Mouse (Mus musculus) stomach, embryonic 16.5 days (tissue): ENCODE measurements around the gene Mrm3. TPM values are rescaled to one million over a fixed set of nuclear protein-coding genes. Genes with fewer than 3 reads are reported as not detected.

Experiments used
- ATAC-seq: fragments of 200-750 bp; cut with Nextera tagmentation; 2 replicates; pipeline ENCODE4 v1.8.0; 2017; ENCODE audit warnings: moderate number of reproducible peaks, moderate TSS enrichment; ENCODE audit not compliant: insufficient read depth, low FRiP score
- H3K27ac ChIP-seq: fragments of 300-500 bp; sonication (generic); 2 replicates; pipeline ENCODE4 v1.5.1; 2014; ENCODE audit warnings: low read length
- H3K27me3 ChIP-seq: fragments of 300-500 bp; sonication (generic); 2 replicates; pipeline ENCODE4 v1.6.1; 2014; ENCODE audit warnings: low read length, control low read depth, mixed read lengths; ENCODE audit not compliant: control insufficient read depth, insufficient read depth
- H3K36me3 ChIP-seq: fragments of 300-500 bp; sonication (generic); 2 replicates; pipeline ENCODE4 v1.6.1; 2014; ENCODE audit warnings: low read length; ENCODE audit not compliant: control insufficient read depth, insufficient read depth
- H3K4me1 ChIP-seq: fragments of 300-500 bp; sonication (generic); 2 replicates; pipeline ENCODE4 v1.6.1; 2014; ENCODE audit warnings: low read length, control low read depth, mixed read lengths; ENCODE audit not compliant: control insufficient read depth, insufficient read depth
- H3K4me2 ChIP-seq: fragments of 300-500 bp; sonication (generic); 2 replicates; pipeline ENCODE4 v1.6.1; 2014; ENCODE audit warnings: low read depth, low read length, mixed read lengths
- H3K4me3 ChIP-seq: fragments of 300-500 bp; sonication (generic); replicated peaks from 2 replicates; pipeline ENCODE4 v1.5.1; 2014; ENCODE audit warnings: mild to moderate bottlenecking, low read length
- H3K9ac ChIP-seq: fragments of 300-500 bp; sonication (generic); 2 replicates; pipeline ENCODE4 v1.6.1; 2014; ENCODE audit warnings: low read length
- H3K9me3 ChIP-seq: fragments of 300-500 bp; sonication (generic); replicated peaks from 2 replicates; pipeline ENCODE4 v1.6.1; 2016; ENCODE audit warnings: low read length, control low read depth; ENCODE audit not compliant: control insufficient read depth
- WGBS: fragments of 180-500 bp; shearing (Covaris S2); extraction: QIAGEN DNeasy Blood & Tissue Kit; methylation state at CpG from one replicate; pipeline ENCODE4 v1.1.7; 2014; 5-methylcytosine and 5-hydroxymethylcytosine counted together
- polyA plus RNA-seq: library from polyadenylated mRNA; unstranded; fragments of >200 nt; fragmentation: Nextera tagmentation; extraction: Ambion mirVana; gene quantifications from 2 replicates; pipeline ENCODE4 v1.2.1, GENCODE M21; 2015

The Mrm3 gene
- polyA plus RNA-seq, 1 experiment from 2014 or later = 22.3 TPM

DNA sequence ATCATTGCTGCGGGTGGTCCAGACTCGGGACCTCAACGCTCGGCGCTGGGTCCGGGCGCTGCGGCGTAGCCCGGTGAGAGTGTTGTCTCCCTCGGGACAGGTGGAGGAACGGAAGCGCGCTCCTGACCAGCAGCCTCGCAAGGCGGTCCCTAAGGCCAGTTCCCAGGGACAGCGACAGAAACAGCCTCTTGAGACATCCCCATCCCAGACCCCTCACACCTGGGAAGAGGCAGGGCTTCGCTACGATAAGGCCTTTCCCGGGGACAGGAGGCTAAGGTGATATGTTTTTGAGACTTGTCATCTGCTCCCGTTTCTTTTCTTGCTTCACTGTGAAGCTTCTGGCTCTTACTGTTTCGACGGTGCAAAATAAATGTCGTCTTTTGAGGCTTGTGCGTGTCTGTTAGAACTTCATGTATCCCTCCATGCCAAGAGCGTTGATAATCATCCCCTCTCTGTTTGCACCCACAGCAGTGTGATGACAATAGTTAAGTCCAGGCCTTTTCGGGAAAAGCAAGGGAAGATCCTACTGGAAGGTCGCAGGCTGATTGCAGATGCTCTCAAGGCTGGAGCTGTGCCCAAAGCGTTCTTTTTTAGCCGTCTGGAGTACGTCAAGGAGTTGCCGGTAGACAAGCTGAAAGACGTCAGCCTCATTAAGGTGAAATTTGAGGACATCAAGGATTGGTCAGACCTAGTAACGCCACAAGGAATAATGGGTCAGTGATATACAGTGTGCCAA lies 464 bp downstream of the Mrm3 start:
- no peak for ATAC-seq
- Histone ChIP-seq H3K27ac (peak overlapping the region; percentile 22; the same call in 1 of the 2 replicates), H3K4me3 (peak overlapping the region; percentile 74), H3K4me2 (peak overlapping the region; percentile 92), H3K4me1 (peaks cover 13% of the 10 kb centered on the region), H3K36me3 (0 out of 2 replicates have a peak, but pooled peaks cover 5% of the 10 kb centered on the region), H3K9me3 (no peaks in the 10 kb centered on the region), H3K9ac (peak overlapping the region; percentile 87), H3K27me3 (no peaks in the 10 kb centered on the region)
- WGBS = 2% methylated on average over 34 of the region's 34 CpGs

GRCm38 (mm10) chr11:76246439-76246838 lies 2.9 kb downstream of the Mrm3 start:
- H3K27me3 ChIP-seq = no peaks in the 10 kb centered on the region
- H3K4me3 ChIP-seq = no peak overlapping the region
- 0 out of 2 replicates have a peak, but pooled peaks cover 5% of the 10 kb centered on the region for H3K36me3 ChIP-seq
- no peak overlapping the region for H3K27ac ChIP-seq
- no peak for ATAC-seq
- H3K4me1 ChIP-seq = peaks cover 13% of the 10 kb centered on the region
- H3K9me3 ChIP-seq = no peaks in the 10 kb centered on the region
- H3K4me2 ChIP-seq = no peak overlapping the region
- H3K9ac ChIP-seq = no peak overlapping the region

DNA sequence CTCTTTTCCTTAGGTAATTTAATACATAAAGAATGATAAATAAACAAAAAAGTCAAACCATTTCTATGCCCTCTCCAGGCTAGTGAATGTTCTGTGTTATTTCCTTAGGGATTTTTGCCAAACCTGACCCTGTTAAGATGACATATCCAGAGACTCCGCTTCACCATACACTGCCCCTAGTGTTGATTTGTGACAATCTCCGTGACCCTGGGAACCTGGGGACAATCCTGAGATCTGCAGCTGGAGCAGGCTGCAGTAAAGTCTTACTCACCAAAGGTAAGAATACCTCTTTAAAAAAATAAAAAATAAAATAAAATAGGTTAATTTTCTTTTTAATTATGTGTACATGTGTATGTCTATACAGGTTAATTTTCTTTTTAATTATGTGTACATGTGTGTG lies 3.7 kb downstream of the Mrm3 start:
- Histone ChIP-seq H3K4me3 (no peak overlapping the region), H3K4me2 (no peak overlapping the region), H3K27me3 (no peaks in the 10 kb centered on the region), H3K36me3 (0 out of 2 replicates have a peak, but pooled peaks cover 5% of the 10 kb centered on the region), H3K27ac (no peak overlapping the region), H3K9ac (no peak overlapping the region), H3K9me3 (no peaks in the 10 kb centered on the region), H3K4me1 (peaks cover 8% of the 10 kb centered on the region)
- ATAC-seq = no peak
- WGBS = 51% methylated on average over 2 of the region's 2 CpGs

DNA sequence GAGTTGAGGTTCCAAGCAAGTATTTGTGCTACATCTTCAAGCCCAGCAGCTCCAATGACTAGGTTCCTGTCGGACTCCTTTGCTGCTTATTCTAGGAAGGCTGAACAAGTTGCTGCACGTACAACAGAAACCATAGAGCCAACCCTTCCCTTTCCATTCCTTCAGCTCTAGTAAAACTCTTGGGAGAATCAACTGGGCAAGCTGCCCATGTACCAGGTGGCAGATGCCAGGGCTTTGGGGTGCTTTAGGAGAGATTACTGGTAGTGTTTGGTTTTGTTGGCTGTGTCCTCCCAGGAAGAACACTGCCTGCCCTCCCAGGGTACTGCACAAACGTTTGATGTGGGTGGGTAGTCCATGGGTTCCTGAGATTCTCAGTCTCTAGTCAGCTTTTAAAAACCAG lies 8.5 kb downstream of the Mrm3 start:
- 46% methylated on average over 3 of the region's 3 CpGs for WGBS

DNA sequence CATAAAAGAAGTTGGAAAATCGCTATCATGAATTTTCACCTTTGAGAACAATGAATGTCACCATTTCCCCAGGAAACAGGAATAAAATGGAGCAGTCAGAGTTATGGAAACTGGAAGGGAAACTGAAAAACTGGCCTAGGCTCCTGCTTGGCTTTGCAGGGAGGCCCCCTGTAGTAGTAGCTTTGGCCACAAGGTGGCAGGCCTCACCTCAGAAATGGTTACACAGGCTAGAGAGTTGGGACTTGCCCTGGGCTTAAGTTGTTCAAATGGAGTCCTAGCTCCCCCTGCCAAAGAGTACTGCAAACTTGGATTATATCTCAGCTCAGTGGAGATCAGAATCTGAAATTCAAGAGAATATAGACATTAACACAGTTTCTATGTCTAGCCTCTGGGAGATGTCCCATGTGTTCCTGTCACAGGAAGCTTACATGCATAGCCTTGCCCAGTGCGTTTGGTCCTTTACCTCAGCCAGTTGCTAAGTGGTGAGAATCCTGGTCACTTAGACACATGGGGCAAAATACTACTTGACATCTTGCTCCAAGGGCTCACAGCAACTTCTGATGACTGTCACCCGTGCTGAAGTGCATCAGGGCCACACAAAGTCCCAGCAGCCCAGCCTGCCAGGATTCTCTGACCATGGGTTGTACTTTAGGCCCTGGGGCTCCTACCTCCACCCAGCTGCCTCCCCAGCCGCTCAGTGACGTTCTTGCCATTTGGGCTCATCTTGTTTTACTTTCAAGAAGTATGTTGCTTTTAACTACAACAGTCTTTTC lies 9.8 kb downstream of the Mrm3 start:
- WGBS = 44% methylated on average over 5 of the region's 5 CpGs
- H3K4me3 ChIP-seq = no peak overlapping the region
- H3K9me3 ChIP-seq = no peaks in the 10 kb centered on the region
- peak overlapping the region; percentile 46 for H3K27ac ChIP-seq
- ATAC-seq = peak; percentile 79; the same call in 1 of the 2 replicates
- no peaks in the 10 kb centered on the region for H3K27me3 ChIP-seq
- H3K4me1 ChIP-seq = peaks cover 9% of the 10 kb centered on the region
- no peak overlapping the region for H3K9ac ChIP-seq
- H3K4me2 ChIP-seq = no peak overlapping the region
- no peaks in the 10 kb centered on the region for H3K36me3 ChIP-seq

More for the DNA sequence above, 8.5 kb downstream of the Mrm3 start:
- Histone ChIP-seq H3K9ac (no peak overlapping the region), H3K4me1 (peaks cover 9% of the 10 kb centered on the region), H3K4me2 (no peak overlapping the region), H3K9me3 (no peaks in the 10 kb centered on the region), H3K36me3 (no peaks in the 10 kb centered on the region), H3K27me3 (no peaks in the 10 kb centered on the region), H3K27ac (peak overlapping the region; percentile 71), H3K4me3 (no peak overlapping the region)
- ATAC-seq = no peak

DNA sequence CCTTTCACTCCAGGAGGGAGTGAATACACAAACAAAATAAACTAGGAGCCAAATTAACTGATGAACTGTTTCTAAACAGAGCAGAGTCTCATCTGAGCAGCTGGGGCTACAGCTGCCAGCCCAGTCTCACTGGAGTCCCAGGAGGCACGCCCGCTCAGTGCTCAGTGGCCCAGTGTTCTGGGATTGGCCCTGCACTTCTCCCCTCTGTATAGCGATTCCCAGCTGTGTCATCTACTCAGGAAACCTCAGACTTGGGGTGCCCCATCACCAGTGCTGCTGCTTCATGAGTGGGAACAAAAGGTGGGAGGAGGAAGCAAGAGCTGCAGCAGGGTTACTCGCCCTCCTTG lies 10.4 kb downstream of the Mrm3 start:
- WGBS = 77% methylated on average over 4 of the region's 4 CpGs
- Histone ChIP-seq H3K4me3 (no peak overlapping the region), H3K4me1 (peaks cover 9% of the 10 kb centered on the region), H3K36me3 (no peaks in the 10 kb centered on the region), H3K4me2 (no peak overlapping the region), H3K9ac (peak overlapping the region; percentile 38; the same call in 1 of the 2 replicates), H3K9me3 (no peaks in the 10 kb centered on the region), H3K27ac (peak overlapping the region; percentile 46), H3K27me3 (no peaks in the 10 kb centered on the region)
- ATAC-seq = 0 out of 2 replicates have a peak, but pooled peaks have one; percentile 15

DNA sequence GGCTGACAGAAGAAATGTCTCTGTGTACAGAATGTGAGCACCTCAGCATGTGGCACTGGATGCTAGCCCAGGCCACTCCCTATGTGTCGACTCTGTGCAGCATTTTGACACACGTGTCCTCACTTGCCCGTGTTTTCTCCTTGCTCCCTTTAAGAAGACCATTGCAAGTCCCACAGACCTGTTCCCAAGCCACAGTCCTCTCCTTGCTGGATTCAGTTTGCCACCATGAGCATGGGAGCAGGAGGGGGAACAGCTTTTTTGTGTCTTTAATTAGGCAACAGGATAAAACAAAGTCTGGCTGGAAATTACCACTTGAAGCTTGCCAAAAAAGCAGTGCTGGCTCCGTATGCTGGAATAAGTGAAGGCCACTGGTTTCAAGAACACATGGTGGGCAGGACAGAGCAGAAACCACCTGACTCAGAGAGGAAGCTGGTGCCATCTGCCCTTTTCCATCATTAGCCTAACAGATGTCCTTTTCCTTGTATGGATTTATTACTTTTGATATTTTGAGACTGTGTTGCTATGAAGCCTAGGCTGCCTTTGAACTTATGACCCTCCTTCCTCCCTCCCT lies 12.0 kb downstream of the Mrm3 start:
- H3K4me2 ChIP-seq = no peak overlapping the region
- no peak overlapping the region for H3K9ac ChIP-seq
- WGBS = 70% methylated on average over 4 of the region's 4 CpGs
- H3K27ac ChIP-seq = peak overlapping the region; percentile 9; the same call in 1 of the 2 replicates
- no peaks in the 10 kb centered on the region for H3K9me3 ChIP-seq
- no peaks in the 10 kb centered on the region for H3K27me3 ChIP-seq
- no peaks in the 10 kb centered on the region for H3K36me3 ChIP-seq
- no peak for ATAC-seq
- H3K4me3 ChIP-seq = no peak overlapping the region
- H3K4me1 ChIP-seq = peaks cover 9% of the 10 kb centered on the region

DNA sequence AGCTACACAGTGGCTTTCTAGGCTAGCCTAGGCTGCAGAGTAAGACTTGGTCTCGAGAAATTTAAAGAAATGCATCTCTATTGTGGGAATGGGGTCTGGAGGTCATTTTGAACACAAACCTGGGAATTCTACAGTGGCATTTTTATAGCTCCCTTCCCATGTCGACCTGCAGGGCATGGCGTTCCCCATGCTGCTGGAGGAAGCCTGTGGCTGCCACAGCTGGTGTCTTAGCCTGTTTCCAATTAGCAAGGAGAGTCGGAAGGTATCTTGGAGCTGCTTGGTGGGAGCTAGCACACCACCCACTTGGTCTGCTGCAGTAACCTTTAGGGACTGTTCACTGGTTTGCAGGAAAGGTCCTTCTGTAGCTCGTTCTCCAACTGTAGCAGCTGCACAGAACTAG lies 12.6 kb downstream of the Mrm3 start:
- no peak overlapping the region for H3K27ac ChIP-seq
- ATAC-seq = no peak
- H3K9me3 ChIP-seq = no peaks in the 10 kb centered on the region
- no peak overlapping the region for H3K4me2 ChIP-seq
- no peak overlapping the region for H3K9ac ChIP-seq
- no peak overlapping the region for H3K4me3 ChIP-seq
- 44% methylated on average over 5 of the region's 5 CpGs for WGBS
- H3K4me1 ChIP-seq = peaks cover 9% of the 10 kb centered on the region
- no peaks in the 10 kb centered on the region for H3K36me3 ChIP-seq
- H3K27me3 ChIP-seq = no peaks in the 10 kb centered on the region

DNA sequence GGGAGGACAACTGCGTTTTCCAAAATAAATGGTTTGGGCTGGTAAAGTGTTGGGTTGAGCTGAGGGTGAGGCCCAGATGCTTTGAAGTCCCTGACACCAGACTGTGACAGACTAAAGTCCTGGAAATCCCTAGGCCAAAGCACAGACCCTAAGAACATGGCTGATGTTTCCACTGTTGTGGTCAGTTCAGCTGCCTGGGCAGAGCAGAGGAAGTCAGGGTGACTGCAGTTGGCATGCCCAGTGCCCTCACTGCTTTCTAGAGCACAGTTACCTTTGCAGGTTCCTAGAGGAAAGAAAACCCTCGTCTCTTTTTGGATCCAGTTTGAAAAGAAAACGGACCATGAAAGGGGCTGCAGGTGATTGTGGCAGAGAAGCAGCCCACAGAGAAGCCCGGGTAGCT lies 13.9 kb downstream of the Mrm3 start:
- Histone ChIP-seq H3K9me3 (no peaks in the 10 kb centered on the region), H3K9ac (no peak overlapping the region), H3K4me2 (no peak overlapping the region), H3K4me1 (peaks cover 9% of the 10 kb centered on the region), H3K27me3 (no peaks in the 10 kb centered on the region), H3K27ac (no peak overlapping the region), H3K36me3 (no peaks in the 10 kb centered on the region), H3K4me3 (no peak overlapping the region)
- ATAC-seq = no peak
- WGBS = 78% methylated on average over 4 of the region's 4 CpGs
